Mouse (Mus musculus) G1E (cell line): Measurements from ENCODE around the gene Rabggtb.

ENCODE experiments used
- CTCF ChIP-seq: IDR thresholded peaks from 2 replicates; pipeline ENCODE4 v1.5.1; 2012; ENCODE audit warnings: low read depth, low read length, inconsistent platforms, mixed read lengths
- GATA1 ChIP-seq: IDR thresholded peaks from 2 replicates; pipeline ENCODE4 v1.6.1; 2012; ENCODE audit warnings: borderline replicate concordance, low read length, inconsistent platforms, mixed read lengths
- POLR2AphosphoS5 ChIP-seq: IDR thresholded peaks from 2 replicates; pipeline ENCODE4 v1.6.1; 2012; ENCODE audit warnings: low read depth, low read length, inconsistent platforms; ENCODE audit not compliant: insufficient replicate concordance
- TAL1 ChIP-seq: conservative IDR thresholded peaks from 2 replicates; pipeline ENCODE4 v1.6.1; 2012; ENCODE audit warnings: low read depth, low read length, inconsistent platforms, mixed read lengths

DNA sequence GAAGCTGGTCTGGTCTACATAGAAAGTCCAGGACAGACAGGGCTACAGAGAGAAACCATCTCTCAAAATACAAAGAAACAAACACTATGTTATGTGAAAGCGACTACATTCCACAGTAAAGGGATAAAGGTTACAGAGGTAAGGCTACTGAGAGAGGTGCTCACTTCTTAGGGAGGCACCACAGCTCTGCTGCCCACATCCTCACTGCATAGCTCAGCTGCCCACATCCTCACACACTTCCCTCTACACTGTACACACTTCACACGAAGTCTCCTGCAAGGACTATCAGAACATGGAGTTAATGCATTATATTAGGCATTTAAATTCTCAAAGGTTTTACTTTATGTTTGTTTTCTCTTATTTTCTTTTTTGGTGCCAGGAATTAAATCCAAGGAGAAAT, 49.0 kb downstream of the Rabggtb start:
- TF ChIP-seq CTCF, result no peak
- no peak for TF ChIP-seq GATA1
- no peak for TF ChIP-seq TAL1
- no peak for TF ChIP-seq POLR2AphosphoS5
